Mouse (Mus musculus) hindbrain, embryonic 11.5 days (tissue): ENCODE measurements at regions not wholly inside any gene's neighbourhood (a gene's known extent, or its start where the extent isn't known, plus 50 kb on each side); places are given as distances from the start of the nearest gene placed in this dataset.

Experiments used
- ATAC-seq: fragments of 200-750 bp; cut with Nextera tagmentation; 2 replicates; pipeline ENCODE4 v1.8.0; 2017; ENCODE audit warnings: mild to moderate bottlenecking, moderate TSS enrichment, moderate library complexity; ENCODE audit not compliant: low FRiP score
- DNase-seq: peaks from one replicate; pipeline ENCODE4 v3.0.0-alpha.2; 2015; ENCODE audit warnings: low spot score
- H3K27ac ChIP-seq: fragments of 300-500 bp; sonication (generic); 2 replicates; pipeline ENCODE4 v1.5.1; 2014; ENCODE audit warnings: mild to moderate bottlenecking, low read depth, low read length
- H3K27me3 ChIP-seq: fragments of 300-500 bp; sonication (generic); 2 replicates; pipeline ENCODE4 v1.6.1; 2014; ENCODE audit warnings: mild to moderate bottlenecking, low read length, moderate library complexity, mixed read lengths; ENCODE audit not compliant: control insufficient read depth, insufficient read depth
- H3K36me3 ChIP-seq: fragments of 300-500 bp; sonication (generic); 2 replicates; pipeline ENCODE4 v1.6.1; 2014; ENCODE audit warnings: mild to moderate bottlenecking, low read length, moderate library complexity, mixed read lengths; ENCODE audit not compliant: control insufficient read depth, insufficient read depth
- H3K4me1 ChIP-seq: fragments of 300-500 bp; sonication (generic); replicated peaks from 2 replicates; pipeline ENCODE4 v1.6.1; 2014; ENCODE audit warnings: low read length, mixed read lengths; ENCODE audit not compliant: control insufficient read depth, insufficient read depth
- H3K4me2 ChIP-seq: fragments of 300-500 bp; sonication (generic); replicated peaks from 2 replicates; pipeline ENCODE4 v1.6.1; 2014; ENCODE audit warnings: mild to moderate bottlenecking, low read depth, low read length
- H3K4me3 ChIP-seq: fragments of 300-500 bp; sonication (generic); 2 replicates; pipeline ENCODE4 v1.5.1; 2014; ENCODE audit warnings: low read depth, low read length
- H3K9ac ChIP-seq: fragments of 300-500 bp; sonication (generic); 2 replicates; pipeline ENCODE4 v1.6.1; 2014; ENCODE audit warnings: low read depth, low read length
- H3K9me3 ChIP-seq: fragments of 300-500 bp; sonication (generic); 2 replicates; pipeline ENCODE4 v1.6.1; 2016; ENCODE audit warnings: low read length; ENCODE audit not compliant: control insufficient read depth
- WGBS: fragments of 180-500 bp; shearing (Covaris S2); extraction: QIAGEN DNeasy Blood & Tissue Kit; methylation state at CpG from one replicate; pipeline ENCODE4 v1.1.7; 2014; 5-methylcytosine and 5-hydroxymethylcytosine counted together

DNA sequence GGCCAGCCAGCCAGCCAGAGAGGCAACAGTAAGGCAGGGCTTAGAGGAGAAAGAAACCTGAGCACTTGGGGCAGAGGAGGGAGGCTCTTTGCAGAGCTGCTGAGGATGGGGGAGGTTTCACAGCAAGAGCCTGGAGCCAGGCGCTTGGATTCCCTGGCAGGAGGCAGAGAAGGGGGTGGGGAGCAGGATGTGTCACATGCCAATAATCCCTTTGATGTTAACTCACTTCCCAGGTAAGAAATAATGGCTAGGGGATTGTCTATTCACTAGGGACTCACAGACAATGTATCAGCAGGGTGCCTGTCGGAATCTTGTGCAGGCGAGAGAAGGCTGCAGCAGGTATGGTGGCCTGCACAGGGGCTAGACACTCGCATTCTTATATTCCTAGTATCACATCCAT, 67.8 kb upstream of the Gli3 start:
- H3K9ac ChIP-seq: no peak overlapping the region
- H3K4me3 ChIP-seq: no peak overlapping the region
- ATAC-seq (peak; percentile 56), DNase-seq (peak; percentile 29)
- no peaks in the 10 kb centered on the region for H3K4me1 ChIP-seq
- no peaks in the 10 kb centered on the region for H3K9me3 ChIP-seq
- no peaks in the 10 kb centered on the region for H3K27me3 ChIP-seq
- H3K36me3 ChIP-seq: no peaks in the 10 kb centered on the region
- H3K27ac ChIP-seq: no peak overlapping the region
- WGBS: 11% methylated on average over 4 of the region's 4 CpGs
- no peak overlapping the region for H3K4me2 ChIP-seq

DNA sequence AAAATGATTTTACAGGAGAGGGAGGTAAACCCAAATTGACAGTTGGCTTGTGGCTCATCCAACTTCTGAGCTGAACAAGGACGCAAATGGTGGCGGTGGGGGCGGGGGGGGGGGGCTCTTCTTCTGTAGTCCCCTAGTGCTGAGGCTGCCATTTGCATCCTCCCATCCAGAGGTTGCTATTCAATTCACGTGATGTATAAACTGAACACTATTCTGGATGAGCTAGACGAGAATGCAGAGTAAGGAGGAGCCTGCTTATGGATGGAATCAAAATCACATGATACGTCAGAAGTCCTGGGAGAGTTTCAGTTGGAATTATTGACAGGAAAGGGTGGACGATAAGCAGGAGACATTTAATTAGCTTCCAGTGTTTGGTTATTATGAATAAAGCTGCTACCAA, 67.3 kb upstream of the Gli3 start:
- DNase-seq (no peak), ATAC-seq (0 out of 2 replicates have a peak, but pooled peaks have one; percentile 35)
- no peaks in the 10 kb centered on the region for H3K36me3 ChIP-seq
- no peak overlapping the region for H3K27ac ChIP-seq
- no peaks in the 10 kb centered on the region for H3K27me3 ChIP-seq
- no peak overlapping the region for H3K4me3 ChIP-seq
- 22% methylated on average over 7 of the region's 7 CpGs for WGBS
- no peak overlapping the region for H3K4me2 ChIP-seq
- H3K9ac ChIP-seq: no peak overlapping the region
- no peaks in the 10 kb centered on the region for H3K9me3 ChIP-seq
- no peaks in the 10 kb centered on the region for H3K4me1 ChIP-seq

DNA sequence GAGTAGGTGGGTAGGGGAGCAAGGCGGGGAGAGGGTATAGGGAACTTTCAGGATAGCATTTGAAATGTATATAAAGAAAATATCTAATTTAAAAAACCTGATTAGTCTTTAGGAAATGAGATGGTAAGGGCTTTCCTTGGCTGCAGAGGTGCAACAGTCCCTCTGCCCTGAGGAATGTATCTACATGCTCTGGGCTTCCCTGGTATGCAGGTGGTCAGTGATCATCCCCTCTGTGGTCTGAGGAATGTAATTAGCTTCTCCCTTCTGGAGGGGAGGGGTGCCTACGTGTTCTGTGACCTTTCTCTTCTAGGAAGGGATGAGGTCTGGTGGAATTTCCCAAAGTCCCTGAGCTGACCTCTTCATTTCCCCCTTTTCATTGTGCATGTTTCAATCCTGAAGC, 64.4 kb upstream of the Gli3 start:
- H3K4me1 ChIP-seq: no peaks in the 10 kb centered on the region
- no peak overlapping the region for H3K4me2 ChIP-seq
- no peak overlapping the region for H3K27ac ChIP-seq
- no peaks in the 10 kb centered on the region for H3K27me3 ChIP-seq
- 76% methylated on average over 2 of the region's 2 CpGs for WGBS
- DNase-seq (no peak), ATAC-seq (no peak)
- no peak overlapping the region for H3K9ac ChIP-seq
- no peaks in the 10 kb centered on the region for H3K36me3 ChIP-seq
- no peaks in the 10 kb centered on the region for H3K9me3 ChIP-seq
- H3K4me3 ChIP-seq: no peak overlapping the region
